Mouse (Mus musculus) kidney, adult 2 months (tissue): ENCODE measurements around the gene Fam160a2. TPM values are rescaled to one million over a fixed set of nuclear protein-coding genes. Genes with fewer than 3 reads are reported as not detected.

Experiments
- DNase-seq: peaks from one replicate; pipeline ENCODE4 v3.0.0; 2021
- H3K27ac ChIP-seq: fragments of 200-500 bp; 2 replicates; pipeline ENCODE4 v1.5.1; 2012; ENCODE audit warnings: low read depth, low read length, control low read depth, inconsistent platforms; ENCODE audit not compliant: insufficient read depth
- H3K27me3 ChIP-seq: fragments of 200-500 bp; replicated peaks from 2 replicates; pipeline ENCODE4 v1.6.1; 2012; ENCODE audit warnings: mild to moderate bottlenecking, moderate library complexity, low read length, inconsistent platforms; ENCODE audit not compliant: control insufficient read depth, insufficient read depth
- H3K36me3 ChIP-seq: fragments of 200-500 bp; 2 replicates; pipeline ENCODE4 v1.6.1; 2012; ENCODE audit warnings: mild to moderate bottlenecking, moderate library complexity, low read length, inconsistent platforms; ENCODE audit not compliant: control insufficient read depth, insufficient read depth
- H3K4me1 ChIP-seq: fragments of 200-500 bp; 2 replicates; pipeline ENCODE4 v1.6.1; 2011; ENCODE audit warnings: low read length; ENCODE audit not compliant: control insufficient read depth, insufficient read depth
- H3K4me3 ChIP-seq: fragments of 200-500 bp; 2 replicates; pipeline ENCODE4 v1.5.1; 2011; ENCODE audit warnings: mild to moderate bottlenecking, low read depth, low read length, control low read depth; ENCODE audit not compliant: insufficient read depth
- CTCF ChIP-seq: fragments of 200-500 bp; conservative IDR thresholded peaks from 2 replicates; pipeline ENCODE4 v1.5.1; 2011; ENCODE audit warnings: low read depth, mild to moderate bottlenecking, control low read depth, low read length, moderate library complexity, mixed read lengths; ENCODE audit not compliant: insufficient read depth, insufficient read length
- POLR2A ChIP-seq: fragments of 200-500 bp; IDR thresholded peaks from one replicate; pipeline ENCODE4 v1.6.1; 2011; ENCODE audit warnings: low read depth, low read length, control low read depth
- WGBS: fragments of 180-500 bp; shearing (Covaris S2); methylation state at CpG from one replicate; pipeline ENCODE4 v1.1.7; 2018; 5-methylcytosine and 5-hydroxymethylcytosine counted together
- polyA plus RNA-seq: library from polyadenylated mRNA; depleted of rRNA; stranded (reverse); fragments of >200 nt; gene quantifications from 2 replicates; pipeline ENCODE4 v1.2.3, GENCODE M21; 2012; rRNA removed

Gene Fam160a2
- polyA plus RNA-seq, 1 experiment = 39.6 TPM

DNA sequence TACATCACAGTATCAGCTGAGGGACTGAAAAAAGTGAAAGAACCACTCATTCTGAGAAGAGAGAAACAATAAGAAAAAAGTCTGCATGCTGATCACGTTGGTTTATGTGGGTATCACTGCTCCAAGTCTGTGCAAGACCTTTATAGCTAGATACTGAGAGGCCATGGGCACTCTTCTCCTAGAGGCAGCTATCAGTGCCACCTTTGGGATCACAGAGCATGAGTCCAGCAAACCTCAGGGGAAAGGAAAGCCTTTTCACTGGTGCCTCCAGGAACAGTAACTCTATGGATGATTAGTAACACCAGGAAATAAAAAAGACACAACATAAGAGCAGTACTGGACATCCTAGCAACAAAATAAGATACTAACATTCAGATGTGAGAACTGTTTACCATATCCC, 57.7 kb downstream of the Fam160a2 start, which contains the start of gene Olfr691:
Gene Olfr691, minus strand, starts transcription at position 101 of the 400 bp plus-strand sequence.
- DNase-seq = no peak
- TF ChIP-seq CTCF = no peak
- TF ChIP-seq POLR2A = no peak
- 52% methylated on average over 1 of the region's 1 CpGs for WGBS
- H3K36me3 ChIP-seq = no peaks in the 10 kb centered on the region
- no peaks in the 10 kb centered on the region for H3K4me1 ChIP-seq
- no peak within 1 kb of the TSS for H3K4me3 ChIP-seq
- H3K27me3 ChIP-seq = no peaks in the 10 kb centered on the region
- no peak within 1 kb of the TSS for H3K27ac ChIP-seq

DNA sequence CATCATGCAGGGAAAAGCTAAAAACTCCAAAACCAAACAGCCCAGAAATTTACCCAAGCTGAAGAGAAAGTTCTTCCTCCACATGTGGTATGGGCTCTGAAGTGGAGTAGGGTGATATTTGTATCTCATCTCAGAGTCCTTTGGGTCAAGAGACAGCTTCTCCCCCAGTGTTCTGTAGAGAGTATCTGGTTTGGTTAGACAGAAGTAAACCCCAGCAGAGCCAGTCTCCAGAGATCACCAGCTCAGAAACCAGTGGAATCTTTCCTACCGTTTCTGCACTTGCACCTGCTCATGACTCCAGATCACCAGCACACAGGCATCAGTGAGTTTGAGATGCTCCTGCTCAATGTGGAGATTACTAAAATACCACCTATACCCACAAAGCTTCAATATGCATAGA, 65.8 kb downstream of the Fam160a2 start, which contains the start of gene Olfr690:
Gene Olfr690, minus strand, starts transcription at position 101 of the 400 bp plus-strand sequence.
- Histone ChIP-seq H3K27ac (no peak within 1 kb of the TSS), H3K4me1 (no peaks in the 10 kb centered on the region), H3K4me3 (no peak within 1 kb of the TSS), H3K36me3 (no peaks in the 10 kb centered on the region), H3K27me3 (no peaks in the 10 kb centered on the region)
- DNase-seq = no peak
- 73% methylated on average over 1 of the region's 1 CpGs for whole genome bisulfite sequencing
- TF ChIP-seq POLR2A (no peak), CTCF (no peak)

GRCm38 (mm10) chr7:105325302-105325701, 74.6 kb downstream of the Fam160a2 start:
- WGBS = 79% methylated on average over 2 of the region's 2 CpGs
- H3K27ac ChIP-seq = no peak overlapping the region
- TF ChIP-seq CTCF (no peak), POLR2A (no peak)
- no peaks in the 10 kb centered on the region for H3K4me1 ChIP-seq
- no peak overlapping the region for H3K4me3 ChIP-seq
- DNase-seq = peak; percentile 3
- H3K27me3 ChIP-seq = no peaks in the 10 kb centered on the region
- no peaks in the 10 kb centered on the region for H3K36me3 ChIP-seq

Other genes with a start within 250 kb of the Fam160a2 start
- gene Olfr684, start 236.4 kb downstream of the Fam160a2 start, polyA plus RNA-seq = not detected in 2 replicates
- not detected in 2 replicates for gene Olfr685, start 214.0 kb downstream of the Fam160a2 start, polyA plus RNA-seq
- not detected in 2 replicates for gene Olfr686, start 192.6 kb downstream of the Fam160a2 start, polyA plus RNA-seq
- gene Olfr688, start 112.0 kb downstream of the Fam160a2 start, polyA plus RNA-seq = not detected in 2 replicates
- gene Olfr689, start 88.9 kb downstream of the Fam160a2 start, polyA plus RNA-seq = not detected in 2 replicates
- gene Olfr690, start 66.0 kb downstream of the Fam160a2 start, polyA plus RNA-seq = 0.16 TPM in 1 of 2 replicates, not detected in the other
- not detected in 2 replicates for gene Olfr691, start 57.8 kb downstream of the Fam160a2 start, polyA plus RNA-seq
- not detected in 2 replicates for gene Olfr692, start 31.8 kb downstream of the Fam160a2 start, polyA plus RNA-seq
- gene Gm5901, start 25.0 kb downstream of the Fam160a2 start, polyA plus RNA-seq = not detected in 2 replicates
- 0.16 and 0.18 TPM in 2 replicates for gene Cnga4, start 4.5 kb upstream of the Fam160a2 start, polyA plus RNA-seq
- 0.14 and 0.22 TPM in 2 replicates for gene Cckbr, start 25.7 kb upstream of the Fam160a2 start, polyA plus RNA-seq
- gene Cavin3, start 82.2 kb upstream of the Fam160a2 start, polyA plus RNA-seq = 21.4 and 27.9 TPM in 2 replicates
- gene Smpd1, start 154.3 kb upstream of the Fam160a2 start, polyA plus RNA-seq = 109 and 144 TPM in 2 replicates
- gene Apbb1, start 181.6 kb upstream of the Fam160a2 start, polyA plus RNA-seq = 35.4 and 46.2 TPM in 2 replicates
- gene Hpx, start 200.1 kb upstream of the Fam160a2 start, polyA plus RNA-seq = 0.34 and 0.61 TPM in 2 replicates
- gene Trim3, start 233.5 kb upstream of the Fam160a2 start, polyA plus RNA-seq = 43.9 and 62.0 TPM in 2 replicates
- 108 and 115 TPM in 2 replicates for gene Timm10b, start 240.0 kb upstream of the Fam160a2 start, polyA plus RNA-seq
- gene Arfip2, start 240.4 kb upstream of the Fam160a2 start, polyA plus RNA-seq = 65.6 and 67.0 TPM in 2 replicates
- gene Gm45799, start 240.5 kb upstream of the Fam160a2 start, polyA plus RNA-seq = 216 and 222 TPM in 2 replicates